Mouse (Mus musculus): ENCODE measurements at regions not wholly inside any gene's neighbourhood (a gene's known extent, or its start where the extent isn't known, plus 50 kb on each side); places are given as distances from the start of the nearest gene placed in this dataset.
"Not testable (repeated sequence)": the region's sequence is repeated elsewhere in the genome, so short reads cannot be mapped to it uniquely, and the experiment has no call there.

GRCm38 (mm10) chr16:31575646-31576045 is 87.6 kb upstream of the Dlg1 start:
- not testable (repeated sequence) for TF ChIP-seq POLR2A (IDR thresholded peaks at IDR 0.05; ENCODE audit: borderline replicate concordance, extremely low read depth, low read depth, low read length); CTCF (IDR thresholded peaks at IDR 0.05; ENCODE audit: insufficient read depth, low read length)
